Mouse (Mus musculus): ENCODE results near the gene Zcchc9. TPM values are rescaled to one million over a fixed set of nuclear protein-coding genes. Genes with fewer than 3 reads are reported as not detected.

Zcchc9 gene
- 10.2 and 17.1 TPM in 2 replicates for polyA plus RNA-seq (2012; rRNA removed)

GRCm38 (mm10) chr13:91807155-91807839 lies at the start of gene Zcchc9:
Gene Zcchc9 (minus strand): TSS chr13:91807705.

Other genes with a start within 250 kb of the Zcchc9 start
- gene Acot12, start 66.2 kb downstream of the Zcchc9 start, polyA plus RNA-seq (2012; rRNA removed), result 0.14 and 0.46 TPM in 2 replicates
- not detected in 2 replicates for gene Ckmt2, start 69.2 kb upstream of the Zcchc9 start, polyA plus RNA-seq (2012; rRNA removed)